Mouse (Mus musculus): Measurements from ENCODE around the gene Fbxl2. TPM values are rescaled to one million over a fixed set of nuclear protein-coding genes. Genes with fewer than 3 reads are reported as not detected.
"Not testable (repeated sequence)": the region's sequence is repeated elsewhere in the genome, so short reads cannot be mapped to it uniquely, and the experiment has no call there.

Gene Fbxl2
- polyA plus RNA-seq (2016; fragmentation: Nextera tagmentation; extraction: Ambion mirVana) = 5.9 and 6.5 TPM in 2 replicates

GRCm38 (mm10) chr9:114046028-114046427 lies at the start of gene Fbxl2:
Fbxl2 (minus strand) TSS chr9:114046191.
- H3K36me3 ChIP-seq (replicated peaks) = no peaks in the 10 kb centered on the region
- no peak within 1 kb of the TSS for H3K27ac ChIP-seq
- no peak for DNase-seq (ENCODE audit: extremely low spot score, low spot score)
- H3K4me1 ChIP-seq = peaks cover 12% of the 10 kb centered on the region
- H3K27me3 ChIP-seq (ENCODE audit: poor library complexity, severe bottlenecking) = no peaks in the 10 kb centered on the region
- H3K9me3 ChIP-seq = 0 out of 2 replicates have a peak, but pooled peaks cover 3% of the 10 kb centered on the region
- H3K4me3 ChIP-seq = no peak within 1 kb of the TSS
- WGBS = 90% methylated on average over 10 of the region's 10 CpGs

GRCm38 (mm10) chr9:114094854-114095253 lies 48.9 kb upstream of the Fbxl2 start:
- no peaks in the 10 kb centered on the region for H3K27me3 ChIP-seq (ENCODE audit: poor library complexity, severe bottlenecking)
- no peak overlapping the region for H3K4me3 ChIP-seq
- no peak for DNase-seq (ENCODE audit: extremely low spot score, low spot score)
- no peaks in the 10 kb centered on the region for H3K36me3 ChIP-seq (replicated peaks)
- H3K4me1 ChIP-seq = no peaks in the 10 kb centered on the region
- no peaks in the 10 kb centered on the region for H3K9me3 ChIP-seq
- 86% methylated on average over 2 of the region's 2 CpGs for WGBS
- no peak overlapping the region for H3K27ac ChIP-seq

DNA sequence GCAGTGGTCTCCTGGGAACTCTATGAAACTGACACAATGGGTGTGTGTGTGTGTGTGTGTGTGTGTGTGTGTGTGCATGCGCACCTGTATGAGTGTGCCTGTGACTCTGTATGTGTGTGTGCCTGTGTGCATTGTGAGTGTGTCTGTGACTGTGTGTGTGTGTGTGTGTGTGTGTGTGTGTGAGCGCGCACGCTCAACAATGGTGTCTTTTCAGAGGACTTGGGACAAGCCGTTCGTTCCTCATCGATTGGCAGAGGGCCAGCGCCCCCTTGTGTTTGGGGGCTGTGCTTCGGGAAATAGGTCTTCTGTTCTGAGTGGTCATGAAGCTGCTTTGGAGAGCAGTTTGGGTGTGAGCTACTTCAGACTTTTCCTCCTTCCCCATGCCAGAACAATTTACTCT lies 46.2 kb upstream of the Fbxl2 start:
- not testable (repeated sequence) for H3K27me3 ChIP-seq (ENCODE audit: poor library complexity, severe bottlenecking); H3K9me3 ChIP-seq; H3K4me3 ChIP-seq; H3K36me3 ChIP-seq (replicated peaks); H3K4me1 ChIP-seq; H3K27ac ChIP-seq
- DNase-seq (ENCODE audit: extremely low spot score, low spot score) = peak; percentile 61
- 16% methylated on average over 9 of the region's 9 CpGs for WGBS

GRCm38 (mm10) chr9:114088885-114089284 lies 42.9 kb upstream of the Fbxl2 start:
- H3K4me1 ChIP-seq; H3K27me3 ChIP-seq (ENCODE audit: poor library complexity, severe bottlenecking); DNase-seq (ENCODE audit: extremely low spot score, low spot score); H3K36me3 ChIP-seq (replicated peaks); H3K9me3 ChIP-seq; H3K27ac ChIP-seq; H3K4me3 ChIP-seq: not testable (repeated sequence)
- 89% methylated on average over 6 of the region's 6 CpGs for WGBS

- no peaks in the 10 kb centered on the region for H3K36me3 ChIP-seq (replicated peaks)
- H3K9me3 ChIP-seq = no peaks in the 10 kb centered on the region
- no peak for DNase-seq (ENCODE audit: extremely low spot score, low spot score)
- no peak overlapping the region for H3K4me3 ChIP-seq
- H3K27me3 ChIP-seq (ENCODE audit: poor library complexity, severe bottlenecking) = no peaks in the 10 kb centered on the region
- no peak overlapping the region for H3K27ac ChIP-seq
- no peaks in the 10 kb centered on the region for H3K4me1 ChIP-seq
- 80% methylated on average over 11 of the region's 11 CpGs for WGBS
These were observed 41.3 kb upstream of the Fbxl2 start for GRCm38 (mm10) chr9:114087106-114087815.

DNA sequence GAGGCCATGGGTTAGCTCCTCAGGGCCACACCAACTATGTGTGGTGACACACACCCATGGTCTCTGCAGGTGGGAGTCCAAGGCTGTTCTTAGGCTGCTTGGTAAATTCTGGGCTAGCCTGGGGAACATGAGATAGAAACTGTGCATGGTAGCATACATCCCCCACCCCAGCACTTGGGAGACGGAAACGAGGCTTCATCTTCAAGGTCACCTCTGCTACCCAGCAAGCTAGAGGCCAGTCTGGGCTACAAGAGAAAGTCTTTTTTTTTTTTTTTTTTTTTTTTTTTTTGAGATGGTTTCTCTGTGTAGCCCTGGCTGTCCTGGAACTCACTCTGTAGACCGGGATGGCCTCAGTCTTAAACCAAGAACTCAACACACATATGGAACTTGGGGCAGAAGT lies 40.4 kb upstream of the Fbxl2 start:
- 84% methylated on average over 3 of the region's 3 CpGs for WGBS

DNA sequence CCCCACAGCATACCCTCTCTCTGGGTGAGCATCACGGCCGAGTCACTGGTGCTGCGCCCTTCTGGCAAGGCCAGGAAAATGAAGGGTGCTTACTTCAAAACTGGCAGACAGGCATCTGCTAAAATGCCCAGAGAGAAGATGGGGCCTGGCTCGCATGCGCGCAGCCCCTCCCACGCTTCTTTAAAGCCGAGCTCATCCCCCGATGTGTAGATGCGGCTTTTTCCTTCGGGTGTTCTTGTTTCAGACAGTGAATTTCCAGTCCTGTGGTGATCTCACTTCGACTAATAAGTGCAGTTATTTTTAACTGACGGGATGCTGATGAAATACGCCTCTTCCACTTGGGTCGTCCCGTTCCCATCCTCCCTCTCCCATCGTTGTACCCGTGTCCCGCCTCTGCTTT lies 27.7 kb upstream of the Fbxl2 start:
- Histone ChIP-seq H3K27me3 (ENCODE audit: poor library complexity, severe bottlenecking) (no peaks in the 10 kb centered on the region), H3K9me3 (no peaks in the 10 kb centered on the region), H3K4me3 (no peak overlapping the region), H3K4me1 (no peaks in the 10 kb centered on the region), H3K36me3 (replicated peaks) (no peaks in the 10 kb centered on the region), H3K27ac (no peak overlapping the region)
- DNase-seq (ENCODE audit: extremely low spot score, low spot score) = no peak
- 90% methylated on average over 19 of the region's 19 CpGs for WGBS

More for the DNA sequence above, 40.4 kb upstream of the Fbxl2 start:
- no peaks in the 10 kb centered on the region for H3K4me1 ChIP-seq
- H3K27me3 ChIP-seq (ENCODE audit: poor library complexity, severe bottlenecking) = no peaks in the 10 kb centered on the region
- no peak overlapping the region for H3K4me3 ChIP-seq
- no peaks in the 10 kb centered on the region for H3K9me3 ChIP-seq
- no peak overlapping the region for H3K27ac ChIP-seq
- no peaks in the 10 kb centered on the region for H3K36me3 ChIP-seq (replicated peaks)
- no peak for DNase-seq (ENCODE audit: extremely low spot score, low spot score)

- no peaks in the 10 kb centered on the region for H3K27me3 ChIP-seq (ENCODE audit: poor library complexity, severe bottlenecking)
- H3K36me3 ChIP-seq (replicated peaks) = no peaks in the 10 kb centered on the region
- no peak overlapping the region for H3K4me3 ChIP-seq
- no peak overlapping the region for H3K27ac ChIP-seq
- WGBS = 82% methylated on average over 6 of the region's 6 CpGs
- no peak for DNase-seq (ENCODE audit: extremely low spot score, low spot score)
- no peaks in the 10 kb centered on the region for H3K9me3 ChIP-seq
- H3K4me1 ChIP-seq = no peaks in the 10 kb centered on the region
These were observed 23.4 kb upstream of the Fbxl2 start for GRCm38 (mm10) chr9:114069372-114069771.

DNA sequence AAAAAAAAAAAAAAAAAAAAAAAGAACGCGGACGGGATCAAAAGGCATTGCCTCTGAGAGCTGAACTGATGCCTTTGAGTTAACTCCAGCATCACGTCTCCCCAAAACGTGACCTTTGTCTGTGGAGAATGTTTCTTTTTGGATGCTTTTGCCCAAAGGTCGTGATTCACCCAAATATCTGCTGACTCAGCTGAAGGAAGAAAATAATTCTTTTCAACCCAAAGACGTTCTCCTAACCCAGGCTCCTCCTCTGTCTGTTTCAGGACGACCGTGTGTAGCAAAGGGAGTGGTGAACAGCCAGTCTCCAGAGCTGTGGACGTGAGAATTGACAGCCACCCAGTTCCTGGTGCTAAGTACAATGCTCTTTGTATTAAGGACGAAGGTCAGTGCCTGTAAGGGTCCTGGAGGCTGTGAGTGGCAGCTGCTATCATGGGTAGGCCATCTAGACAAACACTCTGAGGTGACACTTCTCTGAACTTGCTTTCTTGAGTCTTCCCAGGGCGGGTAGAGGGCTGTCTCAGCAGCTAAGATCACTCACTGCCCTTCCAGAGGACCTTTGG lies 22.6 kb upstream of the Fbxl2 start:
- 76% methylated on average over 12 of the region's 12 CpGs for WGBS

DNA sequence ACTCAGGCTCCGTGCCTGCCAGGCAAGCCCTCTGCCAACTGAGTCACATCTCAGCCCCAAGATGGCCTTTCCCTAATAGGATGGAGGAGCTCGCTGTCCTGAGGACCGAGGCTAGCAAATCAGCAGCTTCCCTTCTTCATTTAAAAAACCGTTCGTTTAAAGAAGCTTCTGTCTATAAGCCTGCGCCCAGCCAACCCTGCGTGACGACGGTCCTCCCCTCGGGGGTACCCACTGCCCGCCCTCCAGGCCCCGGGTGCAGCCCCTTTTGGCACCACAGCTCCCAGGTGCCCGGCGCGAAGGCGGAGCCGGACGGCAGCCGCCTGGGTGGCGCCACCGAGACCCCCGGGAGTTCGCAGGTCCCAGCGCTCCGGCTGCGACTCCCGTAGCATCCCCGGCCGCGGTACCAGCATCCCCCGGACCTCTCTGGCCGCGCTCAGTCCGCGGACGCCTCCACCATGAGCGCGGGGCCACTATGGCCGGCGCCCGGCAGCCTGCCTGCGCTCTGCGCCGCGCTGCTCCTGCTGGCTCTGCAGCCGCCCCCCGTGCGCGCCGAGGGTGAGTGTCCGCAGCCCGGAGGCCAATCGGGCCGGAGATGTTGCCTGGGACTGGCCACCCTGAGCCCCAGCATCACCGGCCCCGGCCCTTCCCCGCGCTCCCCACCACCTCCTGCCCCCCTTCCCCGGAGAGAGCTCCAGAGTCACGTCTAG lies 11.3 kb upstream of the Fbxl2 start, which contains the start of gene Susd5:
TSS of gene Susd5 (plus strand) at position 51 of the 707 bp plus-strand sequence.
- peak within 1 kb of the TSS; percentile 79 for H3K27ac ChIP-seq
- H3K9me3 ChIP-seq = no peaks in the 10 kb centered on the region
- DNase-seq (ENCODE audit: extremely low spot score, low spot score) = peak; percentile 43
- no peaks in the 10 kb centered on the region for H3K36me3 ChIP-seq (replicated peaks)
- peaks cover 47% of the 10 kb centered on the region for H3K27me3 ChIP-seq (ENCODE audit: poor library complexity, severe bottlenecking)
- peak within 1 kb of the TSS; percentile 65 for H3K4me3 ChIP-seq
- peaks cover 13% of the 10 kb centered on the region for H3K4me1 ChIP-seq
- under 1% methylated on average over 59 of the region's 60 CpGs for WGBS

More for the DNA sequence above, 22.6 kb upstream of the Fbxl2 start:
- no peaks in the 10 kb centered on the region for H3K4me1 ChIP-seq
- H3K27ac ChIP-seq = no peak overlapping the region
- no peaks in the 10 kb centered on the region for H3K36me3 ChIP-seq (replicated peaks)
- no peak for DNase-seq (ENCODE audit: extremely low spot score, low spot score)
- H3K4me3 ChIP-seq = no peak overlapping the region
- H3K9me3 ChIP-seq = no peaks in the 10 kb centered on the region
- H3K27me3 ChIP-seq (ENCODE audit: poor library complexity, severe bottlenecking) = no peaks in the 10 kb centered on the region

GRCm38 (mm10) chr9:114052866-114053265 lies 6.9 kb upstream of the Fbxl2 start:
- Histone ChIP-seq H3K27me3 (ENCODE audit: poor library complexity, severe bottlenecking) (peaks cover 29% of the 10 kb centered on the region), H3K27ac (no peak overlapping the region), H3K9me3 (0 out of 2 replicates have a peak, but pooled peaks cover 3% of the 10 kb centered on the region), H3K4me3 (no peak overlapping the region), H3K4me1 (peaks cover 15% of the 10 kb centered on the region), H3K36me3 (replicated peaks) (no peaks in the 10 kb centered on the region)
- no peak for DNase-seq (ENCODE audit: extremely low spot score, low spot score)
- whole genome bisulfite sequencing = 82% methylated on average over 6 of the region's 6 CpGs

DNA sequence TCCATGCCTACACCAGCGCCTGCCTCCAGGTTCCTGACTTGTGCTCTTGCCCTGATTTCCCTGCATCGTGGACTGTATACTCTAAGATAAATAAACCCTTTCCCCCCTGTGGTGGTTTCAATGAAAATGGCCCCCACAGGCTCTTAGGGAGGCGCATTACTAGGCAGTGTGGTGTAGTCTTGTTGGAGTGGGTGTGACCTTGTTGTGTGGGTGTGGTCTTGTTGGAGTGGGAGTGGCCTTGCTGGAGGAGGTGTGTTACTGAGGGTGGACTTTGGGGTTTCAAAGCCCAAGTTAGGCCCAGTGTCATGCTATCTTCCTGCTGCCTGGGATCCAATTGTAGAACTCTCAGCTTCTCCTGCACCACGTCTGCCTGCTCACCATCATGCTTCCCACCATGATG lies 6.0 kb upstream of the Fbxl2 start:
- H3K27ac ChIP-seq = no peak overlapping the region
- no peaks in the 10 kb centered on the region for H3K36me3 ChIP-seq (replicated peaks)
- no peak for DNase-seq (ENCODE audit: extremely low spot score, low spot score)
- 0 out of 2 replicates have a peak, but pooled peaks cover 3% of the 10 kb centered on the region for H3K9me3 ChIP-seq
- peaks cover 21% of the 10 kb centered on the region for H3K27me3 ChIP-seq (ENCODE audit: poor library complexity, severe bottlenecking)
- 90% methylated on average over 4 of the region's 4 CpGs for WGBS
- H3K4me1 ChIP-seq = peaks cover 7% of the 10 kb centered on the region
- H3K4me3 ChIP-seq = no peak overlapping the region

GRCm38 (mm10) chr9:114050778-114051177 lies 4.8 kb upstream of the Fbxl2 start:
- H3K4me1 ChIP-seq = peaks cover 5% of the 10 kb centered on the region; the same call in 1 of the 2 replicates
- H3K27ac ChIP-seq = no peak overlapping the region
- no peaks in the 10 kb centered on the region for H3K36me3 ChIP-seq (replicated peaks)
- 0 out of 2 replicates have a peak, but pooled peaks cover 3% of the 10 kb centered on the region for H3K9me3 ChIP-seq
- no peak overlapping the region for H3K4me3 ChIP-seq
- 90% methylated on average over 16 of the region's 16 CpGs for WGBS
- peaks cover 8% of the 10 kb centered on the region for H3K27me3 ChIP-seq (ENCODE audit: poor library complexity, severe bottlenecking)
- no peak for DNase-seq (ENCODE audit: extremely low spot score, low spot score)

Data from forebrain, embryonic 10.5 days (tissue).